Mouse (Mus musculus) midbrain, embryonic 14.5 days (tissue): ENCODE results near the gene Tomm40. TPM values are rescaled to one million over a fixed set of nuclear protein-coding genes. Genes with fewer than 3 reads are reported as not detected.
A peak's percentile ranks its signal among the peaks of the same experiment; 100 is the strongest.

Experiments
- ATAC-seq: fragments of 200-750 bp; cut with Nextera tagmentation; 2 replicates; pipeline ENCODE4 v1.8.0; 2017; ENCODE audit warnings: moderate number of reproducible peaks, moderate library complexity; ENCODE audit not compliant: low FRiP score, low TSS enrichment
- DNase-seq: peaks from one replicate; pipeline ENCODE4 v3.0.0-alpha.2; 2015
- H3K27ac ChIP-seq: fragments of 300-500 bp; sonication (generic); replicated peaks from 2 replicates; pipeline ENCODE4 v1.5.1; 2014; ENCODE audit warnings: mild to moderate bottlenecking, low read depth, low read length, moderate library complexity
- H3K27me3 ChIP-seq: fragments of 300-500 bp; sonication (generic); 2 replicates; pipeline ENCODE4 v1.6.1; 2014; ENCODE audit warnings: low read length, control low read depth, mixed read lengths; ENCODE audit not compliant: control insufficient read depth, insufficient read depth
- H3K36me3 ChIP-seq: fragments of 300-500 bp; sonication (generic); 2 replicates; pipeline ENCODE4 v1.6.1; 2014; ENCODE audit warnings: low read length, control low read depth; ENCODE audit not compliant: control insufficient read depth, insufficient read depth
- H3K4me1 ChIP-seq: fragments of 300-500 bp; sonication (generic); 2 replicates; pipeline ENCODE4 v1.6.1; 2014; ENCODE audit warnings: mild to moderate bottlenecking, antibody characterized with exemption, low read length, control low read depth; ENCODE audit not compliant: control insufficient read depth, insufficient read depth
- H3K4me2 ChIP-seq: fragments of 300-500 bp; sonication (generic); 2 replicates; pipeline ENCODE4 v1.6.1; 2014; ENCODE audit warnings: mild to moderate bottlenecking, low read length, moderate library complexity
- H3K4me3 ChIP-seq: fragments of 300-500 bp; sonication (generic); replicated peaks from 2 replicates; pipeline ENCODE4 v1.5.1; 2014; ENCODE audit warnings: low read depth, low read length
- H3K9ac ChIP-seq: fragments of 300-500 bp; sonication (generic); replicated peaks from 2 replicates; pipeline ENCODE4 v1.6.1; 2014; ENCODE audit warnings: mild to moderate bottlenecking, low read length, moderate library complexity
- H3K9me3 ChIP-seq: fragments of 300-500 bp; sonication (generic); 2 replicates; pipeline ENCODE4 v1.6.1; 2016; ENCODE audit warnings: low read length, control low read depth, mixed read lengths; ENCODE audit not compliant: control insufficient read depth
- WGBS: fragments of 180-500 bp; shearing (Covaris S2); extraction: QIAGEN DNeasy Blood & Tissue Kit; methylation state at CpG from one replicate; pipeline ENCODE4 v1.1.7; 2014; 5-methylcytosine and 5-hydroxymethylcytosine counted together
- polyA plus RNA-seq: library from polyadenylated mRNA; unstranded; fragments of >200 nt; fragmentation: Nextera tagmentation; extraction: Ambion mirVana; gene quantifications from 2 replicates; pipeline ENCODE4 v1.2.1, GENCODE M21; 2014

Gene Tomm40
- polyA plus RNA-seq, 1 experiment from 2014 or later = 120 TPM

DNA sequence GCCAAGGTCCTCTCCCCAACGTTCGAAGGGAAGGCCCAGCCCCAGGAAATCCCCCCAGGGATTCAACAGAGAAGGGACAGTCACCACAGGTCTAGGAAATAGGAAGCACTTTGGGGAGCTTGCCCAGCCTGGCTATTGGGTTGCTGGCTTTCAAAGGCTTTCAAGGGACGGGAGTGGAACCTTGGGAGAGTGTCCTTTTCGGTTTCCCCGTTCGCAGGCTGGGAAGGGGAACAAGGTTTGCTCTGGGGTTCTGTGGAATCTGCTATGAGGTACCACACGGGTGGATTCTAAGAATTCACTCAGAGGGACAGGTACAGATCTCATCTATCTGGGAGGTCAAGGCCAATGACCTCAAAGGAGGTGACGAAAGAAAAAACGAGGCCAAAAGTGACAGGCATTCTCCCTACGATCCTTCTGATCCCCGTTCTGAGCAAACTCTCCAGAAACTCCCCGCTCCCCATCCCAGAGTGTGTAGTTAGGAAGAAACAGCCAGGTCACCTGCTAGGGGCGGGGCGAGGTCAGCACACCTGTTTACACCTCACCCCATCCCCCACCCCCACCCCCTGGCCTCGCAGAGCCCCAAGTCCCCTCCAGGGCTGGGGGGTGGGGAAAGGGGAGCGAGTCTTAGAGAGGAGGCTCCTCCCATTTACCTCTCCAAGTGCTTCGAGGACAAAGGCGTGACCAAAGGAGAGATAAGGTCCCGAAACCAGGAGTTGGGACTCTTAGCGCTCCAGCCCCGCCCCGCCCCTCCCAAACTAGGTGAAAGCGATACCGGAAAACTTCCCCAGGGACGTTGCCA is 32.4 kb upstream of the Tomm40 start:
- Histone ChIP-seq H3K9me3 (no peaks in the 10 kb centered on the region), H3K4me2 (peak overlapping the region; percentile 87), H3K4me1 (peaks cover 27% of the 10 kb centered on the region), H3K9ac (peak overlapping the region; percentile 76; the same call in 1 of the 2 replicates), H3K27me3 (no peaks in the 10 kb centered on the region), H3K27ac (peak overlapping the region; percentile 45), H3K4me3 (peak overlapping the region; percentile 66), H3K36me3 (peaks cover 12% of the 10 kb centered on the region)
- peak; percentile 6 for DNase-seq
- no peak for ATAC-seq
- WGBS = 5% methylated on average over 25 of the region's 25 CpGs

GRCm38 (mm10) chr7:19746426-19747201 is 31.4 kb upstream of the Tomm40 start:
- peak overlapping the region; percentile 66 for H3K4me3 ChIP-seq
- H3K27ac ChIP-seq = peak overlapping the region; percentile 45
- peaks cover 27% of the 10 kb centered on the region for H3K4me1 ChIP-seq
- peak overlapping the region; percentile 87 for H3K4me2 ChIP-seq
- DNase-seq (peak; percentile 38), ATAC-seq (no peak)
- 29% methylated on average over 6 of the region's 6 CpGs for WGBS
- H3K9ac ChIP-seq = peak overlapping the region; percentile 29; the same call in 1 of the 2 replicates
- peaks cover 12% of the 10 kb centered on the region for H3K36me3 ChIP-seq
- H3K9me3 ChIP-seq = no peaks in the 10 kb centered on the region
- no peaks in the 10 kb centered on the region for H3K27me3 ChIP-seq

DNA sequence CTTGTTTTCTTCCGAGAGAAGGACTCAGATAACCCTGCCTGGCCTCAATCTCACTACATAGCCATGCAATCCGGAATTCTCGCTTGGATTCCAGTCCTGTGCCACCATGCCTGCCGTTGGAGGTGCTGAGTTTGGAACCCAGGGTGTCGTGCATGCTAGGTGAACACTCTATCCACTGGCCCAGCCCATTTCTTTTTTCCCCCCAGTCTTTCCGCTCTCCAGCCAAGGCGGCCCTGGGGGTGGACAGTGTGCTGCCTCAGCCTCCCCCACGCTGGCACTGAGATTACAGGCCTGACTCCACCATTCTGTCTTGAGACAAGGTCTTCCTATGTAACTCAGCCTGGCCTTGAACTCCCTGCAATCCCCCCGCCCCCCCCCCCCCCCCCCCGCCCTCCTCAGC is 30.7 kb upstream of the Tomm40 start:
- Histone ChIP-seq H3K9ac (no peak overlapping the region), H3K4me3 (no peak overlapping the region), H3K4me2 (no peak overlapping the region), H3K4me1 (peaks cover 27% of the 10 kb centered on the region), H3K27me3 (no peaks in the 10 kb centered on the region), H3K27ac (no peak overlapping the region), H3K36me3 (peaks cover 12% of the 10 kb centered on the region), H3K9me3 (no peaks in the 10 kb centered on the region)
- ATAC-seq (no peak), DNase-seq (no peak)
- WGBS = 91% methylated on average over 8 of the region's 10 CpGs

- peaks cover 24% of the 10 kb centered on the region for H3K4me1 ChIP-seq
- H3K27ac ChIP-seq = no peak overlapping the region
- no peak overlapping the region; the same call in 1 of the 2 replicates for H3K9ac ChIP-seq
- no peak overlapping the region for H3K4me2 ChIP-seq
- H3K27me3 ChIP-seq = no peaks in the 10 kb centered on the region
- no peaks in the 10 kb centered on the region for H3K9me3 ChIP-seq
- DNase-seq = peak; percentile 11
- H3K4me3 ChIP-seq = no peak overlapping the region
- H3K36me3 ChIP-seq = peaks cover 12% of the 10 kb centered on the region
- no peak for ATAC-seq
- 66% methylated on average over 14 of the region's 14 CpGs for WGBS
Observed at GRCm38 (mm10) chr7:19744590-19745385, 29.6 kb upstream of the Tomm40 start.

DNA sequence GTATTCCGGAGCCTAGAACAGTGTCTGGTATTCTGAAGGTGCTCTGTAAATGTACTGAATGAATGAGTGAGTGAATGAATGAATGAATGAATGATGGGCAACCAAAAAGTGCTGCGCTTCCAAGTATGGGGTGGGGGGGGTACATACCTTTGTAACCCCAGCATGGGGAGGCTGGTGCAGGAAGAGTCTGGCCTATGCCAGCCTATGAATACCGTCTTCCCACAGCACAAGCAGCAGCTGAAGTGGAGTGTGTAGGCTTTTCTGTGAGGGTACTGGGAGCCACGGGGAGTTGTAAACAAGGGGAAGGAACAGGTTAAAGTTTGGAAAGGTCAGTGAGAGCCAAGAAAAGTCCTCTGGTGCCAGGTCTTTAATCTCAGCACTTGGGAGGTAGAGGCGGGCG is 28.6 kb upstream of the Tomm40 start:
- no peaks in the 10 kb centered on the region for H3K27me3 ChIP-seq
- H3K9me3 ChIP-seq = no peaks in the 10 kb centered on the region
- DNase-seq (no peak), ATAC-seq (no peak)
- WGBS = 92% methylated on average over 6 of the region's 6 CpGs
- no peak overlapping the region for H3K4me2 ChIP-seq
- H3K4me3 ChIP-seq = no peak overlapping the region
- H3K4me1 ChIP-seq = peaks cover 24% of the 10 kb centered on the region
- H3K36me3 ChIP-seq = peaks cover 12% of the 10 kb centered on the region
- H3K9ac ChIP-seq = no peak overlapping the region
- no peak overlapping the region for H3K27ac ChIP-seq

DNA sequence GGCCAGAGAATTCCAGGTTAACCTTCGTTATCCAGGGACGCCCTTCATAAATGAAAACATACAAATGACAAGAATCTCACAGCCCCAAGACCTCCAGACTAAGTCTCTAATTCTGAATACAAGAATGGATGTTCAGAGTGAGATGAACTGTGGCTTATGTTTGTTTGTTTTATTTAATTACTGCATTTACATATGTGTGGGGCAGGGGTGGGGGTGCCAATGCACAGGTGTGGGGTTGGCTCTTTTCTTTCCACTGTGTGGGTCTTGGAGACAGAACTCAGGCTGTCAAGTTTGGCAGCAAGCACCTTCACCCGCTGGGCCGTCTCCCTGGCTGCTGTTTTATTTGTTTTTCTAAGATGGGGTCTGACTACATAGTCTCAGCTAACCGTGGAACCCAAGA is 27.2 kb upstream of the Tomm40 start:
- no peak for ATAC-seq
- DNase-seq = no peak
- Histone ChIP-seq H3K27ac (no peak overlapping the region), H3K9ac (no peak overlapping the region), H3K9me3 (no peaks in the 10 kb centered on the region), H3K4me3 (no peak overlapping the region), H3K27me3 (no peaks in the 10 kb centered on the region), H3K36me3 (peaks cover 20% of the 10 kb centered on the region), H3K4me1 (peaks cover 12% of the 10 kb centered on the region), H3K4me2 (no peak overlapping the region)
- WGBS = 66% methylated on average over 5 of the region's 5 CpGs

GRCm38 (mm10) chr7:19741329-19742031 is 26.2 kb upstream of the Tomm40 start:
- no peak overlapping the region for H3K9ac ChIP-seq
- H3K9me3 ChIP-seq = no peaks in the 10 kb centered on the region
- DNase-seq (peak; percentile 3), ATAC-seq (no peak)
- H3K4me2 ChIP-seq = no peak overlapping the region
- peaks cover 2% of the 10 kb centered on the region for H3K4me1 ChIP-seq
- H3K4me3 ChIP-seq = no peak overlapping the region
- WGBS = 9% methylated on average over 8 of the region's 8 CpGs
- no peaks in the 10 kb centered on the region for H3K27me3 ChIP-seq
- H3K36me3 ChIP-seq = peaks cover 30% of the 10 kb centered on the region
- no peak overlapping the region for H3K27ac ChIP-seq

DNA sequence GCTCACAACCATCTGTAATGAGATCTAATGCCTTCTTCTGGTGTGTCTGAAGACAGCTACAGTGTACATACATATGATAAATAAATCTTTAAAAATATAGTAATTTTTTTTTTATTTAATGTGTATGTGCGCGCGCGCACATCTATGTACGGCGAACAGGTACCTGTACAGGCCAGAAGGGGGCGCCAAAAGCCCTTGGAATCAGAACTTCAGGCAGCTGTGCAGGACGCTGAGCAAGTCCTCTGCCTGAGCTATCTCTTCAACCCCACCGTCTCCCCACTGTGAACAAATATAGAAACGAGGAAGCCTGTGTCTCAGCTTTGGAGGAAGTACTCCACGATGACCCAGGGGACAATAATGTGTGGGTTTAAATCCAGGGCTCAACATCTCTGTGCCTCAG is 25.0 kb upstream of the Tomm40 start:
- H3K4me3 ChIP-seq = no peak overlapping the region
- ATAC-seq = no peak
- no peaks in the 10 kb centered on the region; the same call in 1 of the 2 replicates for H3K4me1 ChIP-seq
- H3K36me3 ChIP-seq = peaks cover 37% of the 10 kb centered on the region
- H3K9ac ChIP-seq = no peak overlapping the region
- H3K9me3 ChIP-seq = no peaks in the 10 kb centered on the region
- DNase-seq = no peak
- H3K27ac ChIP-seq = no peak overlapping the region
- H3K27me3 ChIP-seq = no peaks in the 10 kb centered on the region
- no peak overlapping the region for H3K4me2 ChIP-seq
- WGBS = 91% methylated on average over 11 of the region's 11 CpGs
